Mouse (Mus musculus): ENCODE measurements at regions not wholly inside any gene's neighbourhood (a gene's known extent, or its start where the extent isn't known, plus 50 kb on each side); places are given as distances from the start of the nearest gene placed in this dataset.
"Not testable (repeated sequence)": the region's sequence is repeated elsewhere in the genome, so short reads cannot be mapped to it uniquely, and the experiment has no call there.

DNA sequence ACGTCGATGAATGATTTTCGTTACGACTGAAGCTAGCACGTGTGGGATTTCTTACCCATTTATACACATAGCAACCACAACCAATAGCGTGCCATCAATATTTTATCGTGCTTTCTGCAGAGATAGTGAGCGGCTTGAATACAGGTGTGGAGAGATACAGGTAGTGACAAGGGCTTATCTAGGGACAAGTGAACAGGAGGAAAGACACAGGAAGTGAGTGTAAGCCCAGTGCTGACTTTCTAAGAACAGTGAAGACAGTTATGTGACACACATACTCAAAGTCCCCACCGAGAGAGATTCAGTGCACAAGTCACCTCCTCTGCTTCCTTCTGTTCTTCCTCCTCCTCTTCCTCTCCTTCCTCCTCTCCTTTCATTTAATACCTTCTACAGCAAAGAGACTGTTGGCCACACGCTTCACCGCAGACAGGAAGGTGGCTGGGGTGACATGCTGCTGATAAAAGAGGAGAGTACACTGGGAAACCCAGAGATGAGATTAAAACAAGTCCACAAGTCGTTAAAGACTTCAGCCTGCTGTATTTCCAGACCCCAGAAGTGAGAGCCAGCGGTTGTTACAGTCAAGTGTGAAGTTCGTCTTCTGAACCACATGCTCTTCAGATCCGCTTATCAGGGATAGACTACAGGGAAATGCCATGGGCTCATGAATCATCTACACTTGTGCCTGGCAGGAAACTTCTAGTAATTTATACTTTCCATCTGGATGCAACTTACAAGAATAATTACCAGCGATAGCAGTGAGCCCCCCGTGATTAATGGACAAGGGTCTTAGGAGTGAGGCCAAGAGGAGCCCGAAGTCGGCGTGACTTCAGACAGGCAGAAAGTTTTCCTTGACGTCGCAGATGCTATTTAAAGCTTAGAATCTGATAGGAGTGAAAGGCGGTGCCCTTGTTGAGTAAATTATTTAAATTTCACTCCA is 180.5 kb downstream of the Gxylt1 start:
- DNase-seq = no peak

DNA sequence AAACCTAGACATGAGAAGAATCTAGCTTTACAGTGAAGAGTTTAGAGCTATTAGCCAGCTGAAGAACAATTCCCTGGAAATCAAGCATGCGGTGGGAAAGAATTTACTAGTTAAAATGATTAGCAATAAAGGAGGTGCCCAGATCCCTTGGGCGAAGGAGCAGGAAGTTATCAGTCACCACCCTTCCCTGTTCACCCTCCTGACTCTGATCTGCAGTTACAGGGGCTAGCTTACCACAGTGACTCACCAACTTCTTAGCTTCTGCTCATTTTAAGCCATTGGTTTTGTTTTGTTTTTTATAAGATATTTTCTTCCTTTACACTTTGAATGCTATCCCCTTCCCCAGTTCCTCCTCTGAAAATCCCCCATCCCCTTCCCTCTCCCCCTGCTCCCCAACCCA is 183.6 kb downstream of the Gxylt1 start:
- no peak for DNase-seq

DNA sequence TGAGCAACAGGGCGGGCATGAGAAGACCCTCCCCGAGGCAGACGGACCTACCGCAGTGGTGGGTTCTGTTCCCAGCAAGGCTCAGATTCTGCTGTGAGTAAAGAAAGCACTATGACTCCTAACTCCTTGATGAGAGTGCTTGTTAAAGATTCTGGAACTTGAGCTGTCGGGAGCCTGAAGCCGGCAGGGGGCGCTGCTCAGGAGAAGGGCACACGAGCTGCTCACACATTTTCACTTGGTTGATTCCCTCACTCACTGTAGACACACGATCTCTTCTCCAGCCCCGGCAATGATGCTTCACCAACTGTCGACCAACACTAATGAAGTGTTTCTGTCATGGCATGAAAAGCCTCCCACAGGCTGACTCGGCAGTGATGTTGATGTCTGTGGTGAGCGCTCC is 185.6 kb downstream of the Gxylt1 start:
- peak; percentile 53 to 60 for DNase-seq

DNA sequence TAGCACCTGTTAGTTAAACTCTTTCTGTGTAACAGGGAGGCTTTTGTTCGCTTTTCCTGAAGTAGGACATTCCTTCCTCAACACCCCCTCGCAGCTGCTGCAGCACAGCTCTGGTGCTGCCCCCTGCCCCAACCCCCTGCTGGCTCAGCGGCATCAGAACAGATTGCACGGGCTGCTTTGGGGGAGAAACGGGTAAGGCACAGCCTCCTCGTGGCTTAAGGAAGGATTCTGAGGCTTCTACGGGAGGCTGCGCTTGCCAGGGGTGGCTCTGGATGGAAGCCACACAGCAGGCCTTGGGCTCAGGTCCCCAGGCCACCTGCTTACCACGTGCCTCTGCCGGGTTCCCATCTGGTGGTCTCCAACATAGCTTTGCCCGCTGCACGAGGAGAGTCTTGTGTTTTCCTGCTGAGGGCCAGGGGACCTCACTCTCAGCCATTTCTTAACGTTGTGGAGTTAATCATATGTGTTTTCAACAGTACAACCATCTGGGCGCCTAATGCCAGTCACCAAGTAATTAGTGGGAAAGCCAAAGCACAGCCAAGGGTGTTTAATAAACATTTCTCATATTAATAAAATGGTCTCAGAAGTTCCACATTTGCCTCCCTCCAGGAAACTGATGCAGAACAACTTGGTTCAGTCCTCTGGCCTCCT is 189.9 kb downstream of the Gxylt1 start:
- DNase-seq = peak; percentile 31 to 45

DNA sequence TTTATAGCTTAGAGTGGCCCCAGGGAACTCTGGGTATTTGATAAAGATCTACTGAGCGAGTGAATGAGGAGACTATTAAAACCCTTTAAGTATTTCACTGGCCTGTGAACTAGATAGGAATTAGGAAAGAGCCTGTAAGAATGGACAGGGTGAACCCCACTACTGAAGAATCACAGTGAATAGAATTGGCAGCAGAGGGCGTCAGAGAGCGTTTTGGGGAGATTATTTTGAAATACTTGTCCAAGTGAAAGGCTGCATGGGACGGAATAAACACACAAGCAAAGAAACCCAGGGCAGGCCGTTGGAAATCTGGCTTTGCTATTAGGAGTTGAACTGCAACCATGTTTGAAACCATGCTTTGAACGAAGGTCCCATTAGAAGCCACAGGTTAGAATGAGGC is 200.9 kb downstream of the Gxylt1 start:
- no peak for DNase-seq

DNA sequence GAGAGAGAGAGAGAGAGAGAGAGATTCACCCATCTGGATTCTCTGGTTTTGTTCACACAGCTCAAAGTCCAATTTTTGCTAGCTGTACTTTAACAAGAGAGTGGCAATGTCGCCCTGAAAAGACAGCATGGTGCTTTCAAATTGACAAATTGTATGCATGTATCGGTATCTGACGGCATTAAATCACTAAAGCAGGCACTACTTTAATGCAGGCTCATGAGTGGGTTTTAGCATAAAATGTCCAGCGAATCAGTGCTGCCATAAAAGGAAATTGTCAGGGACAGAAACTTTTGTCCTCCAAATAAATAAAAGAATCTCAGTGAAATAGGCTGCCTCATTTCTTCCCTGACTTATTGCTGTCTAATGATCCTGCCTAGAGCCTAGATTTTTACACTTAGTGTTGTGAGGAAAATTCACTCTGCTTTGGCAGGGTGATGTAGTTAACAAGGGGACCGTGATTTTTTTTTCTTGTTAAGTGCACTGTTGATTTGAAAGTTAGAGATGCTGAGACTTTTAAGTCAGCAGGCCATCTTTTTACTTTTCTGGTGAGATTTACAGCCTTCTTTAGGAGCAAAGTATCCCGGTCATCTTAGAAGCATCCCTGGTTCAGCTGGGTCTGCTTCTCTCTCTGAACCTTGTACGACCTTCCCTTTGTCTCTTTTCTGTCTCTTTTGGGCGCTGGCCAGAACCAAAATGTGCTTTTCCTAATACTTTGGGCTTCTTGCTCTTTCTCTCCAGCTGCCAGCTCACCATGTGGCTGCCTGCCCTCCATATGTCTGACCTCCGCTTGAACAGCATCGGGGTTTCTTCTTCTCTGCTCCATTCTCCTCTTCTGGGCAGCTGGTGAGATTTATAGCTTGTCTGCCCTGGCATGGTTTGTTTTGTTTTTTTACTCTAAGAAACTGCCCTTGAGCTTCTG is 212.5 kb downstream of the Gxylt1 start:
- DNase-seq = no peak

DNA sequence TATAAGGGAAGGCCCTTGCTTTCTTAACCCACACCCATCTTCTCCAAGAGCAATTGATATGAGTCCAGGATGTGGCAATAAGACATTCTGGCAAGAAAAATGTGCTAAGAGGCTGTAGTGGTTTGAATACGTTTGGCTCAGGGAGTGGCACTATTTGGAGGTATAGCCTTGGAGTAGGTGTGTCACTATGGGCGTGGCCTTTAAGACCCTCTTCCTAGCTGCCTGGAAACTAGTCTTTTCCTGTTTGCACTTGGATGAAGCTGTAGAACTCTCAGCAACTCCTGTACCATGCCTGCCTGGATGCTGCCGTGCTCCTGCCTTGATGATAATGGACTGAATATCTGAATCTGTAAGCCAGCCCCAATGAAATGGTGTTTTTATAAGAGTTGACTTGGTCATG is 221.5 kb downstream of the Gxylt1 start:
- DNase-seq = no peak

DNA sequence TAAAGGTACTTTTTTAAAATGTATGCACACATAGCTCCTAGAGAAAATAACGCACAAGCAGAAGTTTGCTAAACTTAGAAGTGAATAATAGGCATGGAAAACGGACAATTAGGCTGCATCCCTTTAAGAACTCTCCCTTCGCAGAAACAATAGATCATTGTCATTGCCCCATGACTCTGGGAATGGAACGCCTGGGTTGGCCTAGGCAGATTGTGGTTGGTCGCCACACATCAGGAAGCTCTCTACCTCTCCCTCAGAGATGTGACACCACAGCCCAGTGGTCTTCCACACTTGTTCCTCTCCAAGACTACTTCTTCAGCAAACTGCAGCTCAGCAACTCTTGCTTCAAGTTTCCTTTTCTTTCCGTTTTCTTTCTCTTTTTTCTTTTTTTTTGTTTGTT is 247.8 kb downstream of the Gxylt1 start:
- DNase-seq = no peak

DNA sequence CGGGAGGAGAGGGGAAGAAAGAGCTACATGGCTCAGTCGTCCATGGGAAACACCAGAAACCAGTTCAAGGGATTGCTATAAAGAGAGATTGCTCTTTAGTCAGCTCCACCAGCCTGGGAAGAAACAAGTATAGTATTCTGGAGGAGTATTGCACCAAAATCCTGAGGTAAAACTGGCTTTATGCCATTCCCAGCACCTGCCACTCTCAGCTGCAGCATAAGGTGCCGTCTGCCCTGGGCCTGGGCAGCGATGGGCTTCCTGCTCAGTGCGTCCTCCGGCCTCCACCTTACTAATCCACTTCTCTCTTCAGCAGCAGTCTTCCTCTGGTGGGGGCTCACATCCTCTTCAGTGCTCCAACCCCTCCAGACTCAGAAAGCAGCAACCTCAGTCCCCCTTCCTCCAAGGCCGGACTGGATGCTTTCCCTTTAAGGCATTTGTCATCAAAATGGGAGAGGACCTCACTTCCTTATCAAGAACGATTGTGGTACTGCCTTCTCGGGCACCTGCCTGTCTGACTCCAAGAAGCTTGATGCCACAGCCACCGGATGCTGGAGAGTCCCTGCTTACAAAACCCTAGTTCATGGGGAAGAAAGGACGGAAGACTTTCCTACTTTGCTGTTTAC is 248.4 kb downstream of the Gxylt1 start:
- no peak for DNase-seq

DNA sequence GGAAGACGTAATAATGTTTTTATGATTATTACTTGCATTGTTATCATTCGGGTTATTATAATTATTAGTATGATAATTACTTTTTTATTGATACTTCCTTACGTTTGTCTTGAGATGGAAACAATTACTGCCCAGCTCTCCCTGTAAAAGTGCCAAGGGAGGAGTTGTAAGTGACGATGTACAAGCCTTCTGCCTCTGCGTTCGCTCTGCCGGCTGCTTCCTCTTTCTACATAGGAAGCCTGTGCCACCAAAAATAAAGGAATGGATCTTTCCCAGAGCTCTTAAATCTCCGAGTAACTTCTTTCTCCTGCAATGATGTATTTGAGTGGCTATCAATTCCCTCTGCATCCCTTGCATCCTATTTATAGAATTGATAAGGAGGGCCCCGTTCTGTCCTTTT is 249.2 kb downstream of the Gxylt1 start:
- DNase-seq = no peak

DNA sequence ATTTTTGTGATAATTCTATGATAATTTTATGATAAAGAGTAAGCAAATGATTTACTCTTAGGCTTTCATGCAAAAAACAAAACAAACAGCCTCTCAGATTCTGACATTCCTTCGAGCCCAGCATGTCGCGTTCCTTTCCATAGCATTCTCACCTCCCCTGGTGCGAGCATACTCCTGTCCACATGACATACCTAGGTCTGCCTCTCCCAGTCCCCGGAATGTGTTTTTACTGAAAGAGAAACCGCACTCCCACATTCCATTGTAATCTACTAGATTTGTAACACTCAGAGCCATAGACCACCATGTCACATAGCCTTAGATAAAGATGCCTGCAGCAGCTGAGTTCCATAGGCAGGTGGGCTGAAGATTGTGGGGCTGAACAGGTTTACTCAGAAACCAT is 250.8 kb downstream of the Gxylt1 start:
- no peak for DNase-seq

DNA sequence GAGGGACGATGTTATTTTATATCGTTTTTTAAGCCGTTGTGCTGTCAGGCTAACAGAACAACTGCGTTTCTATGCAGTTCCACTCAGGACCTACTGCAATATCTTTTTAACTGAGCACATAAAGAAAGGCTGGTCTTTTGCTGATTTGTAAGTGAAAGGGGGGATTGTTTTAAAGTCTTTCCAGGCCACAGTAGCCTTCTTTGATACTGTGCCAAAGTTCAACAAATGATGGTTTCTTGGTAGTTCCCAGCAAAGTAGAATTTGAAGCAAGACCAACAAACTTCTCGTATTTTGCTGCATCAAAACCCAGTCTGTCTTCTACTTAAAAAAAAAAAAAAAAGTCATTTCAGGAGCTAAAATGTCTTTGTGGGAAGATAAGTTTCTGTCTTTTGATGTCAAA is 263.8 kb downstream of the Gxylt1 start:
- DNase-seq = no peak

DNA sequence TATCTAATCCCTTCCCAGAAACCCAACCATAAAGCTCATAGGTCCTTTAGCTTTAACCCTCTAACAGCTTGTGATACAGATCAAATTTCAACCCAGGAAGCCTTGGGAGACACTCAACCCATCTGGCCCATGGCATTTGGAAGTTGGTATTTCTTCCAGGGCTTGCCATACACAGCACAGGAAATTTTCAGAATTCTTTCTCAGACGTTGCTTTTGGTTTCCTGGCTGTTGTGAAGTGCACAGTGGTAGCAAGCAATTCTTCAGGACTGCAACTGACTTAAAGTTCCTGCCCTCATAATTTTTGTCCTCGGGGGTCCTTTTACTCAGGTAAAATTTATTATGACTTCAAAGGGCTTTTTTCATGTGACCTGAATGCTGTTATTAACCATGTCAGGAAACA is 264.4 kb downstream of the Gxylt1 start:
- DNase-seq = no peak

DNA sequence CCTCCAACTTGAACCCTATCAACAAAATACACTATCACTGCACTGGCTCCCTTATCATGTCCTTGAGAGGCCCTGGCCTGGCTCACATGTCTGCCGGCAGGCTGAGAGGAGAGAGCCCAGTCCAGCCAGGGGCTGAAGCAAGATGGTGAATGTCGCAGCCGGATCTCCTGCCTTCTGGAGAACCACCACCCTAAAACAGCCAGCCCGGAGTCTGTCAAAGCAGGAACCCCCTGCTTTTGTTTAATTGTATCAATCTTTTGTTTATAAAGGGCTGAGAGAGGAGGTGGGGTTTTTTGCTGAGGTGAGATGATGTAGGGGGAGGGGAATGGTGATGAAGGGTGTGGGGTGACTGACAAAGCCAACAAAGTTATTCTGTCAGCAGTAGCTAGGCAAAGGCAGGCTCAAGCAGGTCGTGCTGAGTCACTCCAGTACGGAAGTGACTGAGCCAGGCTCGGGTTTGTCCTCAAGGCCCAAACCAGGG is 269.2 kb downstream of the Gxylt1 start:
- DNase-seq = no peak

DNA sequence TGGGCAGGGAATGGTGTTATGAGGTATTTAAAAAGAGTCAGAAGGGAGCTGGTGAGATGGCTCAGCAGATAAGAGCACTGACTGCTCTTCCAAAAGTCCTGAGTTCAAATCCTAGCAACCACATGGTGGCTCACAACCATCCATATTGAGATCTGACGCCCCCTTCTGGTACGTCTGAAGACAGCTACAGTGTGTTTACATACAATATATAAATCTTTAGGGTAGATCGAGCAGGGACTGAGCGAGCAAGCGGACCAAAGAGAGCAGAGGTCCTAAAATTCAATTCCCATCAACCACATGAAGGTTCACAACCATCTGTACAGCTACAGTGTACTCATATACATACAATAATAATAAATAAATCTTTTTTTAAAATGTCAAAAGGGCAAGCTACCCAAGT is 269.8 kb downstream of the Gxylt1 start:
- DNase-seq = not testable (repeated sequence)

DNA sequence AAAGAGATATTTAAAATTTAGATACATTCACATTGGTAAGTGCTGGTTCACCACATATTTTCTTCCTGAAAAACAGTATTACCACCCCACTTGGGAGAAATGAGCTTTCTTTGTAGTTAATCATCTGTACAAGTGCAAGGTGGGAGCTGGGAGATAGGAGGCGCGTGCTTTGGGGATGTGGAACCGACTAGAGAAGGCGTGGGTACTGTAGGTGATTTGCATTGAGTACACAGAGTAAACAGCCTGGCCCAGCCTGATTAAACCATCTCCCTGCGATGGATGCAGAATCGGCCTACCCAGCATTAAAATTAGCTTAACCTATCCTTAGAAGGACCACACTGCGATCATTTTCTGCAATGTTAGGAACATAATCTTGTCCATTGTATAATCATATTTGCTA is 270.4 kb downstream of the Gxylt1 start:
- DNase-seq = no peak

DNA sequence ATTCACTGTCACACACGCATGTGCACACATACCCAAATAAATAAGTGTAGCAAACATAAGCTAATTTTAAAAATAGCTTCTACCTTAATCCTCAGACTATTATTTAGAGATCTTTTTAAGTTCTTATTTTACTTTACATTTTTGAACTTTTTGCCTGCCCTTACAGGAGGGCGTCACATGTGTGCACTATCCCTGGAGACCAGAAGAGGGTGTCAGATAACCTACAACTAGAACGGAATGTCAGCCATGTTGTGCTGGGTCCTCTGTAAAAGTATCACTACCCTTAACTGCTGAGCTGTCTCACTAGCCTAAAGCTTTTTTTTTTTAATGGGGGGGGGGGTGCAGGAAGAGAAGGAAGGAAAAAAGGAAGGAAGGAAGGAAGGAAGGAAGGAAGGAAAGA is 271.7 kb downstream of the Gxylt1 start:
- no peak for DNase-seq

DNA sequence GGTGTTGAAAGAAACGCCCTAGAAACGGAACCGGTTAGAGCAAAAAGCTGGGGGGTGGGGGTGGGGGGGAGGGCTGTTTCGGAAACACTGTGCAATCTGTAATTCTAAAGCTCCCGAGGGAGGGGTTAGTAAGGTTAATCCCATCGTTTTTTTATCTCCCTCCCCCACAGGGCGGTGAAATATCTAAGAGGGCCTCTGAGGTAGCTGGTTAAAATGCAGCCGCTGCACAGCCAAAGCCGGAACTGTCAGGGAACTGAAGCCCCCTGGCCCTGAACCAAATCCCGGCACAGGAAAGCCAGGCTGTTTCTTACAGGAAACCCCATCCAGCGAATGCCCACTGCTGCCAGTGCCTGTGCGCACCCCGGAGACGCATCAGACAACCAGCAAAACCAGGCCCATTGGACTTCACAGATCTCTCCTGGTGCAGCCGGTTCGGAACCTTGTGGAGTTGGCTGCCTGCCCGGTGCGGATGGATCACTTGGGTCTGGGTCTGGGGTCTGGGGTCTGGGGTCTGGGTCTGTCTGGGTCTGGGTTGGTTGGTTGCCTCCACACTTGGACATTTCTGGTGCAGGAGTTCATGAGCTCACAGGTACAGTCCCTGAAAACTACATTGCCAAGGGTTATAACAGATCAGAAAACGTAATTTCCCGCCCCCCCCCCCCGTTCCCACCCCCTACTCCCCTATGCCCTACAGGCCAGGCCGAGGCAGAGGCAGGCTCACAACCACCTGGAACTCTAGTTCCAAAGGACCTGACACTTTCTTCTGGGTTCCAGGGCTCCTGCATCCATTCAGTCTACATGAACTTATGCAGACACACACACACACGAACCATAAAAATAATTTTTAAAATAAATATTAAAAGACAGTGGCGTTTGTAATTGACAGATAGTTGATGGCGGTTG is 272.7 kb downstream of the Gxylt1 start:
- DNase-seq = peak in 1 of 2 experiments; percentile 21

DNA sequence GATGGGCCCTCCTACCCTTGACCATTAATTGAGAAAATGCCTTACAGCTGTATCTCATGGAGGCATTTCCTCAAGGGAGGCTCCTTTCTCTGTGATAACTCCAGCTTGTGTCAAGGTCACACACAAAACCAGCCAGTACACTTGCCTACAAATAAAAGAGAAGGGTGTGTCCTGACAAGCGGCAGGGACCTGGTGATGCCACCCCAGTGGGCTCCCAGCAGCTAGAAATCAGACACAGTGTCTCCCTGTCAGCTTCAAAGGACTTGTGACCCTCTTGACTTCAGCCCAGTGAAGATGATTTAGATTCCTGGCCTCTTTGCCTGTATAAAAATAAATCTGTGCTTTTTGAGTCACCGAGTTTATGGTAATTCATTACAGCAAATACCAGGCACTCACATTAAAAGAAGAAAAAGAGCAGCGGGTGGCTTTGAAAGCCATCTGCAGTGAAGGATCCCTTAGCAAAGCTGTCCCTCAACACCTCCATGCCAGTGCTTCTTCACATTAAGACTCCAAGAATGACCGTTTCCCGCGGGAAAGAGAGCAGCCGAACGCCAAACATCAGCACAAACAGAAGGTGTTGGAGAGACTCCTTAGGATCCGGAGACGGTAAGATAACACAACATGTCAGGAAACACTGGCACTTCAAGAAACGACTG is 273.5 kb downstream of the Gxylt1 start:
- no peak for DNase-seq

DNA sequence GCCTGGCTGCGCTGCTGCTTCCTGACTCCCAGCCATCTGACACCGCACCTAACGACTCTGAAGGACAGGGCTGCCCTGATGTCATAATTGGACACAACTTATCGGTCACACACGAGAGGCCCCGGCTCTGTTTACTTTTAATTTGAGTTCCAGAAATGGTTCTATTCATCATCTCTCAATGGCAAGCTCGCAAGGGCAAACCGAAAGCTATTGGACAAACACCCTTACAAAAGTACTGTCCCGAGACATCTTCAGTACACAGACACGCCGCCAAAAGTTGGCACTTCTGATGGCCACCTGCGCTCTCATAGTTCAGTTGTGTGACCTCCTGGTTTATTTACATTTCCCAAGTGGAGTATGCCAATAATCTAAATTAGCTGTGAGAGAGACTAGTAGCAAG is 274.9 kb downstream of the Gxylt1 start:
- no peak for DNase-seq

DNA sequence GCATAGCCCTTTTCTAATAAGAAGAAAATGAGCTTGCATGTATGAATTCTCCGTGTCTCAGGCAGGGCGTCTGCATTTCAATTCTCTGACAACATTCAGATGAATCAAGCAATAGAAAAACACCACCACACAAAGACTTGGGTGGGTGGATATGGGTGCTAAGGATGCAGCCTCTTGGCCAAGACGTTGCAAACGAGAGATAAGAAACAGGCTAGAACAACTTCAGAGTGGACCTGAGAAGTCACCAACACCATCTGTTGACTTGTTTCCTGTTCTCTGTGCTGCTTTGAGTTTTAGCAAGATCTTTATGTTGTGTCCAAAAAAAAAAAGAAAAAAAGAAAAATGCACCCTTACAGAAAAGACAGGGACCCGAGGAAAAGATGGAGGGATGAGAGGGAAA is 277.0 kb downstream of the Gxylt1 start:
- DNase-seq = no peak
